Mouse (Mus musculus) cerebellum, adult 18-20 months (tissue): ENCODE measurements at regions not wholly inside any gene's neighbourhood (a gene's known extent, or its start where the extent isn't known, plus 50 kb on each side); places are given as distances from the start of the nearest gene placed in this dataset.
"Not testable (repeated sequence)": the region's sequence is repeated elsewhere in the genome, so short reads cannot be mapped to it uniquely, and the experiment has no call there.

Source experiments
- DNase-seq, 2 experiments: peaks; one replicate each; pipeline ENCODE4 v3.0.0; 2021

DNA sequence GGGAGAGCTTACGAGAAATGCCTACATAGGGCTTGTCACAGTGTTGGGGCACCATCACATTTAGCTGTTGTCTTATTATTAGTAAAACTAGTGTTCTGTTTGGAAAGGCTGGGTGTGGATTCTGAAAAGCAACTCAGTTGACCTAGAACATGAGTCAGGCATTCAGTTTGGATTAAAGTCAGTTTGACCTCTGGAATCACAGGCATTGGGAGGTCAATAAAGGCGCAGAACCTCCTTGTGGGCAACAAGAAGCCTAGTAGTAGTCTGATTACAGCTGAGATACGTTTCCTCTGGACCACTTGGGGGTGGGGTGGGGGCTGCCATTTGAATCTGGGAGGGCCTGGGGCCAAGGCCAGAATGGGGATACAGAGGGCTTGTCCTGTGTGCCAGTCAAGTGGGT, 52.1 kb upstream of the Map3k1 start:
- no peak for DNase-seq

DNA sequence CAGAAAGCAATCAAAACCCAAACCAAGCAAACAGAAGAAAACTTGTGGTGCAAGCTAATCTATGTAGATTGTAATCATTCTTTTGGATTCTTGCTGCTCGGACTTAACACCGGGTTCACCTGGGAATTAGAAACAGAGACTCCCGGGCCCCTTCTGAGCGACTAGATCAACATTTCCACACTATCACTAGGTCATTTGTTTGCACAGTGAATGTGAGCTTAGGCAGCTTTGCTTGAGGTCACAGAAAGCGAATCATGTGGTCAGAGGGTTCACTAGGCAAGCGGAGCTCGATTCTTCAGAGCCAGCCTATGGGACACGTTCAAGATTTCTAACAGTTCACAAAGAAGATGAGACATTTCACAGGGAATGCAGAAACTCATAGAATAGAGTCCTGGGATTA, 53.5 kb upstream of the Map3k1 start:
- no peak for DNase-seq

DNA sequence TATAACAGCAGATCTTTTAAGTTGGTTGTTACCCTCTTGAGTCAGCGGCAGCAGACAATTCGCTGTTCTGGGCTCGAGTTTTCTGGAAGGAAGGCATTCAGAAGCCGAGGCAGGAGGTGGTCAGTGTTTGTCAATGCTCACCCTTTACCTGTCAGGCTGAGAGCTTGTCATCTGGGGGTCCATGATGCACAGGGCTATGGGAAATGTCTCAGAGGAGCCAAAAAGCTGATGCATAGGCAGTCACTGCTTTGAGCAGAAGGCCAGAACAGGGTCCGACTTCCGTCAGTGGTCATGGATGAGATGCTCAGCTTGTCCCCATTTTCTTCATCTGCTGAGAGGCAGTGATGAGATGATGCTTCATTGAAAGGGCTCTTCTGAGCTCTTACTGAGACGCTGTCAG, 57.2 kb upstream of the Map3k1 start:
- DNase-seq: no peak

DNA sequence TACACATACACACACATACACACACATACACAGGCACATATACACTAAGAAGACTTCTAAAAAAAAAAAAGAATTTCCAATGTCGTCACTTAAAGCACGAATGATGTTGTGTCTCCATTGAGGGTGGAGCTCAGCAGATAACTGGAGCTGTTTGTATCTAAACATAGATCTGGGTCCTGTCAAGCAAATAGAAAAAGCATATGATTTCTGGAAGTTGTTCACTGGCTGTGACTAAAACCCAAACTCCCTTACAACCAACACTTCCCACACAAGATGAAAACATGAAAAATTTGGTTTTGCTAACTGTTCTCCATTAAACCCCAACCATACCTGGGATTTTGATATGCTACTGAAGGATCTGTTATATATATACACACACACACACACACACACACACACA, 58.5 kb upstream of the Map3k1 start:
- DNase-seq: no peak

DNA sequence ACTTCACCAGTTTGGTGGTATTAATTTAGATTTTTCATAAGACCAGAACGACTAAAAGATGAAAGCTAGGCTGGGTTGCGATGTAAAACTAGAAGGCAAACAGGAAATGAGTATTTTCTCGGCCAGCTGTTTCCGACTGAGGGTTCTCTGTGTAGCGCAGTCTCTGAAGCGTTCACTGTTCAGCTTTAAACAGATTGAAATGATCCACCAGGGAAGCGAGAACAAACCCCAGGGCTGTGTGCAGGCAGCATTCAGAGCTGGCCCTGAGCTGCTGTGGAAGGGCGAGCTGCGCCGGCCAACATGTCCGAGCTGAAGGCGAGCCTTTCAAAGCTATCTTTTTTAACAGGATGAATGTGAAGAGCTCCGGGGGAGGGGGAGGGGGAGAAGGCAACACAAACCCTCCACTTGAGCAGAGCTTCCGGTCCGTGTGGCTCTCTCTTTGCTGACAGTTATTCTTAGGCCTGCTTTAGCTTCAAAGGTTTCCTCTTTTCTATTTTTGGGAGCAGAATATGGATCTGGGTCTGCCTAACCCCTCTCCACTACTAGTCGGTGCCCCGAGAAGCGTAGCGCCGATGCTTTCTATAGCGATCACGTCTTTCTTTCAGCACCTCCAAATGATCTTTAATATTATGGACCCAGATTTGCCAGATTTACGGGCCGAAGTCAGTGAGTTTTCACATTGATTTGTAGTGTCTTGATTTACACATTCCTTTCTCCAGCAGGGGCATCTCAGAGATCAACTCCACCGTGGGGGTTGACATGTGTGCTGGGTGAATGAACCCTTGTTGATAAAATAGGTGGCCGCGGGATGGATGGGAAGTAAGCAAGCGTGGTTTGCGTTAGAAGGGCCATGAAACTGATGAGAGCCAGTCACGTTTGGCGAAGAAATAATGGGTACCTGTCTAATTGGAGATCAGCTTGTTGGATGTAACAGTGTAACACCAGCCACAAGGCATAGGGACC, 59.3 kb upstream of the Map3k1 start:
- DNase-seq: no peak

DNA sequence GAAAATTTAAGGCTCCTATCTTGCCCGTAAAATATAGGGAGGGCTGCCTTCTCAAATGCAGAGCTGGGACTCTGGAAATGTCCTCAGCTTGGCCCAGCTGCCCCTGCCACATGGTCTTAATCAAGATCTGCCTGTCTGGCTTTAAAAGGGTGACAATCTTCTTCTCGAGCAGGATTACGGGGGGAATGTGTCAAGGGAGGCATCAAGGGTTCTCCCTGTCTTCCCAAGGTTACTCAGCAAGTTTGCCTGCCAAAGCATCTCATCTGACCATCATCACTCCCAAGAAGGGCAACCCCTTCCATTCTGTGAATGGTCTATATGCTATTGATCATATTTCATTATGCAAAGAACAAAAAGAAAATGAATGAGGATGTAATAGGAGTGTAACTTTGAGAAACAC, 60.2 kb upstream of the Map3k1 start:
- DNase-seq: no peak

DNA sequence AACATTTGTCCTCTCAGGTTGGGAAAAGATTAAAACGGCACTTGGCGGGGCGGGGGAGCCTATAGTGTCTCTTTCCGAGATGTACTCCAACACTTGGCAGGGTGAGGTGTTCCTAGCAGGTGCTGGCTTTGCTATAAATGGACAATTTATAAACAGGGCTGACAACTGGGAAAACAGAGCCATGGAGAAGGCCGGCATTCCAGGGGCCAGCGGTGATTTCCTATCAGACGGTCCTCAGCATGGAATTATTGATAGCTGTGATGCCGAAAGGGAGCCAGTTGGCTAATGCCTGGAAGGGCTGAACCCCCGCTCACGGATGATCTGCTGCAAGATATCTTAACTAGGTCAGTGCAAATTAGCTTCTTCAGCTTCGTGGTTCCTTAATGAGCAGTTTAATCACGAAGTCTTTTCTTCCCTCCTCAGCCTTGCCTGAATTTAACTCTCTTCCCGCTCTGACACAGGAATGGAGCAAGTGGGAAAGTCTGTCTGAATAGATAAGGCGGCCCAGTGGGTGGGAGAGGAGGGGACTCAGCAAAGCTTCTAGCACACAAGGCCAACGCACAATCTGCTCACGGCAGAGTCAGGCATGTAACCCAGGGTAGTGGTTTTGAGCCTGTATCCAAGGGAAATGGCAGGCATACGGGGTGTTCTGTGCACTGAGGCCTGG, 61.1 kb upstream of the Map3k1 start:
- DNase-seq: peak; percentile 15 to 21

DNA sequence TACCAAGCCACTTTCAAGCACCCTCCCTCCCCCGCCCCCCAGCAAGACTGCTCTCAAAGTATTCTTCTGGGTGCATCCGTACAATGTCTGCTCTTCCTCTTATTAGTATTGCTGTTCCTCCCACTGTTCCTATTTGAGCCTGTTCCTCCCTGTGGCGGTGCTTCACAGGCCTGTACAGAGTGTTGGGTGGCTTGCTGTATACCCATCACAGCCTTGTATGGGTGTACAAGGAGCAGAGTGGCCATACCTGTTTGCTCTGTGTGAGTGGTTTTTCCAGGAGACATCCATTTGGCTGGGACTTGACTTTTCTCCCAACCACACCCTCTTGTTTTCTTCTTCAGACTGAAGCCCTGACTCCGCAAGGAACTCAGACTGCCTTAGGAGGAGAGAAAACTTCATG, 61.7 kb upstream of the Map3k1 start:
- no peak for DNase-seq

DNA sequence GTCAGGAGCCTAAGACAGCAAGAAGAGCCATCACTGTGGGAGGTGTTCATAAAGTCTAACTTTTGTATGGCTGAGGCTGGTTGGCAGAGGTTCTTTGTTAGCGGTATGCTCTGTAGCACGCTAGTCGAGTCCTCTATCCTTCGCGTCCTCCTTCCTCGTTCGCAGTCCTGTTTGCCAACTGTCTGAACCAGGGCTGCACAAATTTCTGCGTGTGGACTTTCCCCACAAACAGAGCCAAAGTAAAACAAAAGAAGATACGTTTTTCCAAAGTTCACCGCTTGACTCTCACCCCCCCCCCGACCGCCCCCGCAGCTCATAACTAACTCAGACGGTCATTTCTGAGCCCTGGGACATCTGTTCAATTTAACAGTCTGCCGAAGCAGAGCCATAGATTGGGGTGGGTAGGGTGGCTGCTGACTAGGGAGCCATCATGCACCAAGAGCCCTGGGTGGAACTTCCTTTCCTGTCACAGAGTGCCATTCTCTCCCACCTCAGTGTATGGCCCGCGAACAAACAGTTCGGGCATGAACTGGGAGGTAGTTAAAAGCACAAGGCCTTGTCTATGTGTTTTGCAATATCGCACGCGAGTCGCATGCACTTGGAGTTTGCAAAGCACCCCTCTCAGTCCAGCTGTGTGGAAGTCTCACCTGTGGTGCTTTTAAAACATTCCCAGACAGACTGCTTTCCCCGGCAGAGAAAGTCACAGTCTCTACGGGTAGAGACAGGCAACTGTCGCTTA, 63.0 kb upstream of the Map3k1 start:
- DNase-seq: no peak

DNA sequence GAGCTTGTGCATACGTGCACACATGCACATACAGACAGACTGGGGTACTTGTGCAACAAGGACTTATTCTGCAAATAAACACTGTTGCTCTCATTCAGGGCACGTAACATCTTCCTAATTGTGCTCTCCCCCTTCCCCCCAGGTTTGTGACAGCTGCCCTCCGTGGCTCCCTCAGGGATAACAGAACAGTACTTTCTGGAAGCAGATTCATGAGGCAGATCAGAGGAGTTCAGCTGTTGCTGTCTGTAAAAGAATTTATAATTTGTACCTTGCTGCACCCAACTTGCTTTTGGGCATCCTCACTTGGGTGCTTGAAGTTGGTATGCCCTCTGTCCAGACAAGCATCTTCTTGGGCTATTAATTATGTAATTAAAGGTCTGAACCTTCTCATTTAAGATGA, 65.5 kb upstream of the Map3k1 start:
- DNase-seq: no peak

DNA sequence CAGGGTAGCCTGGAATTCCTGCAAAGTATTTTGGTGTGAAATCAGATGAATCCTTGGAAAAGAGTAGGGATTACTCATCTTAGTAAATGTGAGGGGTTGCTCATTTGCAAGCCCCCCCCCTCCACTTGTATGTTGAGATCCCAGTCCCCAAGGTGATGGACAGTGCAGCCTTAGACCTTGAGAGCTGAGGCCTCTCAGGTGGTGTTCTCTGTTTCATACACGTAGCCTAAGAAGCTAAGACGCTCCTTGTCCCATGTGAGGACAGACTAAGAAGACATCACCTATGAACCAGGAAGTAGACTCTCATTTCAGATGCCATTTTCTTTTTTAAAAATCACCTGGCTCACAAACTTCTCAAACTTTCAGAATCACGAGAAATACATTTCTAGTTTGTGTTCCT, 67.6 kb upstream of the Map3k1 start:
- no peak for DNase-seq

DNA sequence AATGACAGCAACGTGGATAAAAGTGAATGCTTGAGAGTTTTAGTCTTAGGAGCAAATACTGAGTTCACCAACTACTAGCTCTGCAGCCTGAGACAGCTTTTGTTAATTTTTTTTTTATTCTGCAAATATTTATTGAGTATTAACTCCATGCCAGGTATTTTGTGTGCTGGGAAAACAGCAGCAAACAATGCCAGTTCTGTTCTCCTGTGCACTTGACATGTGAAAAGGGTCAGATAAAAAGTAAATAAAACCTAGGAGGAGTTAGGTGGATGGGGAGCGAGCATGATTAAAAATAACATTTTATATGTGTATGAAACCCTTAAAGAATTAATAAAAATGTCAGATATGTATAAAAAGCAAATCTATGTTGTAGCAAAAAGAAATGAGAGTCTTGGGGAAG, 68.1 kb upstream of the Map3k1 start:
- no peak for DNase-seq

DNA sequence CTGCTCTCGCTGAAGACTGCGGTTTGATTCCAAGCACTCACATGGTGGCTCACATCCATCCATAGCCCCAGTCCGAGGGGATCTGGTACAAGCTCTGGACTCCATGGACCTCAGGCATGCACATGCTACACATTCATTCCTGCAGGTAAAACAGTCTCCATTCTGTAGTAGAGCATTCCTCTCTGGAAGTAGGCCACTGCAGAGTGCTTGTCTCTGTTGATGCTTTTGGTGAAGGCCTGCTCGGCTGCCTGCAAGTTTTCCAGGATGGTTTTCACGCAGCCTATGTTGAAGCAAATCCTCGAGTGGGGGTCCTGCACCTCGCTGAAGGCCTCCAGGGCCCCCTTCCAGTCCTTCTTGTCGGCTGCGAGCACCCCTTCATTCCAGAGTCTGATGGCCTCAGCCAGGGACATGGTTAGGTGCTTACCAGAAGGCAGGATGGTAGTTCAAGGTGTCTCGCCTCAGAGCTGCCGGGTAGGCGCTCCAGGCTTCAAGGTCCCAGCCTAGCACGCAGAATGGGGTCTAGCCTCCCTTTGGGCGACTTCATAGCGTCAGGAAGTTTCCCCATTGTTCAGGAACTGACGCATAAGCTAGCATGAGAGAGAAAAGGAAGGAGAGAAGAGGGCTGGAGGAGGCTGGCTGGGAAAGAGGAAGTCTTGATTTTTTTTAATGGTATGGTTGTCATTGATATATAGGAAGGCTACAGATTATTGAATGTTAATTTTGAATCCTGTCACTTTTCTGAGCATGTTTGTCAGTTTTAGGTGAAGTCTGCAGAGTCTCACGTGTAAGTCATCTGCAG, 75.2 kb upstream of the Map3k1 start:
- not testable (repeated sequence) for DNase-seq

DNA sequence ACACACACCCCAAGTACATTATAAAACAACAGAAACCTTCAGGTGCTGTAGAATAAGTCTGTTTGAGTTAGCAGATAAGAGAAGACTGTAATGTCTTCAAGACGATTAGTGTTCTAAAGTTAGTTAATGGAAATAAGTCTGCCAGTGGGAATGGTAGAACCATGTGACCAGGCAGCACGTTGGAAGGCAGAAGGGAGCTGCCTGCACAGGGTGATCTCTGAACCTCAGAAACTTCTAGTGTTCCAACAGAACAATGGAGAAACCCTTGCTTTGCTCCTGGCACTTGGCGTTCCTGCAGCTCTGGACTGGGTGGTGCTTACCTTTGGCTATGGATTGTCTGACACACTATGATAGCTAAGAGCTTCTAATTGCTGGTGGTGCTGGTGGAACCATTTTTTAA, 82.0 kb upstream of the Map3k1 start:
- no peak for DNase-seq

DNA sequence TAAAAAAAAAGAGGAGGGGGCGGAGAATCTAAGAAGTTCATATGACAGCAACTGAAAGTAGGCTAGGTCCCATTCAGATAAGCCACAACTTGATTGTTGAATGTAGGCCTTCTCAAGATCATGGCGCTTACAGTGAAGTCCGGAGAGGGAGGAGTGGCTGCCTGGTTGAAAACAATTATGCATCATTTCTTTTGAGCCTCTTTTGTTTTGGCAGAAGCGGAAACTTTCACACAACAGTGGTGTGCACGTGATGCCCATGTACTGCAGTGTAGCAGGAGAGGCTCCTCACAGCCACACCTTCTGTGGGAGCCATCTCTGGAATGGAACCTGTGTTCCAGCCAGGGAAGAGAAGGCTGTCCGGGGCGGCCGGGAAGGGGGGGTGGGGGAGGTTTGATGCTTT, 83.3 kb upstream of the Map3k1 start:
- no peak for DNase-seq

DNA sequence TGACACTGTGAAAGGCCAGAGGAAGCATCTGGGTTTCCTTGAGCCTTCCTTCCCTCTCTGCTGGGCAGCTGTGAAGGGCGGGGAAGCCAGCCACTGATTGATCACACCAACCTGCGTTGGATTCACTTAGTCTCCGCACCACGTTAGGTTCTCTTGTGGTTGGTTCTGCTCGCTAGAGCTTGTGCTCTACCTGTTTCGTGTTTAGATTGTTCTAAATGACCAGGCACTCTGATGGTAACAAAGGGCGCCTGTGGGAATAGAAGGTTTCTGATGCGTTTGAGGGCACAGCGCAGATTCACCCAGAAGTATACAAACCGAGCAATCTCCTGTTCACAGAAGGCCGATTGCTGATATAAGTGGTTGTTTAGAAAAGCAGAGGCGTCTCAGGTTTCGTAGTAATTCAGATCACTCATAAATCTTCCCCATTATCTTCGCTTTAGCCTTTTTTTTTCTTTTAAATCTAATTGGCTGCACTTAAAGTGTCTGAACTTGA, 84.5 kb upstream of the Map3k1 start:
- no peak for DNase-seq

DNA sequence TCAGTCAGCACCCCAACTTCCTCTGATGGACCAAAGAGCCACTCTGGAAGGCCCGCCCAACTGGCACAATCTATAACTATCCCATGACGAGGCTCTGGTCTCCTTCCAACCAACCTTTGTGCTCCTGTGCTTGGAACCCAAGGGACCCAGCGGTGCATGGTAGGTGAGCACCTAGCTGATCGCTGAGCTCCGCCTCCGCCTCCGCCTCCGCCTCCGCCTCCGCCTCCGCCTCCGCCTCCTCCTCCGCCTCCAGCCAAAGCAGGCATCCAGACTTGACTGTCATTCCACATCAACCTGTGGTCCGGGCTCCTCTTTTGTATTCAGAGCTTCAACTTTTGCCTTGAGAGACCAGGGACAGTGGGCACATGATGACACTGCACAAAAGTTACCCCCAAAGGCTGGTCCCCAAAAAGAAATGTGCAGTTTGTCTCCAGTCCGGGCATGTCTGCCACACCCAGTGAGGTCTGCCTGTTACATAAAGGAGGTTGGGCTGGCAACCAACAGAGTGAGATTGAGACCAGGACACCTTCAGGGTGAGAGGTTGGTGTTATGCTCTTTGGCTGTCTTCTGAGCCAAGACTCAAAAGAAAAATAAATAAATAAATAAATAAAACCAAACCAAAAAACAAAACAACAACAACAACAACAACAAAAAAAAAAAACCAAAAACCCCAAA, 86.1 kb upstream of the Map3k1 start:
- DNase-seq: no peak

DNA sequence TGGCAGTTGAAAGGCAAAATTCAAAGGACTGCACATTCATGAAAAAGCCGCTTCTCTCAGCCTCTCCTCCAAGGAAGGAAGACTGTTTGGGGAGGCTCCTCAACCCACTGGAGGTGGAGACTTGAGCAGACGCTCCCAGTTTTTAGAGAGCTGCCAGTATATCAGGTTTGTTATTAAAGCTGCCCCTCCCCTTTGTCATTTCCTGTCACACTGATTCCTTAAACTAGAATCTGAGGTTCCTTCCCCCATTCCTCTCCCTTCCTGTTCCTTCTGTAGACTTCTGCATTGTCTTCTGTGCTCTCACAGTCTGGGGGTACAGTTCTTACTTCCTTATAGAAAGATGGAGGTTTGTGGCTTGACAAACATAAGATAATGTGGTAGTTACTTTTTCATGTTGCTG, 87.5 kb upstream of the Map3k1 start:
- DNase-seq: no peak

DNA sequence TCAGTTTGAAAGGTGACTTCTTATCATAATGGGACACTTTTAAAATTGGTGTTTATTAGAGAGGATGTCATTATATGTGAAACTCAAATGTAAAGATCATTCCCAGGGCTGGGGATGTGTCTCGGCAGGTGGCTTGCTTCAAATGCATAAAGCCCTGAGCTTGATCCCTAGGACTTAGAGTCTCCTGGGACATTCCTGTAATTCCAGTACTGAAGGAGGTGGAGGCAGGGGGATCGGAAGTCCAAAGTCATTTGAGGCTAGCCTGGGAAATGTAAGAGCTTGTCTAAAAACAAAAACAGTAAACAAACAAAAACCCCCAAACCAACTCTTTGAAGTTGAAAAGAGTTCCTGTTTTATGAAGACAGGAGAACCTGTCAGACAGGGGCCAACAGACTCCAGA, 94.6 kb upstream of the Map3k1 start:
- DNase-seq: no peak

DNA sequence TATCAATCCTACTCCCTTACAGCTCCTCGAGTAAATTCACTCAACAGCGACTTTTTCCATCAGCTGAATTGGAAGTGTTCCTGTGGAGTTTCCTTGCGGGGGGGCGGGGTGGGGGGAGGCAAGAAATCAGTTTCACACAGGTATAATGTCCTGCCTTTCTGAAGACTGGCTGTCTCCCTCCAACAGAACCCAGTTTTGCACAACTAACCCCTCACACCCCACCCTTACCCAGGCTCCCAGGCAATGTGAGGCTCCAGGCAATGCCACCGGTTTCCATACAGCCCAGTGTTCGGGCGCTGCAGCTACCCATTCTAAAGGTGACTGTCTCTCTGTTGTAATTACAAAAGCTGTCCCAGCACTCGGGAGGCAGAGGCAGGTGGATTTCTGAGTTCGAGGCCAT, 95.1 kb upstream of the Map3k1 start:
- no peak for DNase-seq

DNA sequence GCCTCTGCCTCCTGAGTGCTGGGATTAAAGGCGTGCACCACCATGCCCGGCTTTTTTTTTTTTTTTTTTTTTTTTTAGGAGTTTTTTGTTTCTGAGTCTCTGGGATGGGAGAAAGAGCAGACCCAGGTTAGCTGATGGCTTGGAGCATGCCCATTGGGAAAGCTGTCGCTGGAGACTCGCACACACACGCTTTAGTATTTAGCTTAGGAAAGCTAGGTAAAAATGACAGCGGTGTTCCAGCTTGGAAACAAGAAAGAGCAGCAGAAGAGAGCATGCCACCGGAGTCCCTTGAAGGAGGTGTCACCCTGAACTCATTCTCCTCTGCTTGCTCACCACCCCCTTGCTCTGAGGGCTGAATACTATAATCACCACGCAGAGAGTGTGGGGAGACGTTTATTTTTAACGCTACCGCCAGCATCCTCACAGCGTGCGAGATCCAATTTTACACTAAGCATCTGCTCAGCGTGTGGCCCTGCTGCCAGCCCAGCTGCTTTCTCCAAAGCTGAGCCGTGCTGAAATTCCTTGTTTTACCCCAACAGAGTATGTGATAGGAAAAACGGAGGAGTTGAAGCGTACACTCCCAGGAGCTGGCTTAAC, 95.9 kb upstream of the Map3k1 start:
- peak; percentile 56 to 65 for DNase-seq

DNA sequence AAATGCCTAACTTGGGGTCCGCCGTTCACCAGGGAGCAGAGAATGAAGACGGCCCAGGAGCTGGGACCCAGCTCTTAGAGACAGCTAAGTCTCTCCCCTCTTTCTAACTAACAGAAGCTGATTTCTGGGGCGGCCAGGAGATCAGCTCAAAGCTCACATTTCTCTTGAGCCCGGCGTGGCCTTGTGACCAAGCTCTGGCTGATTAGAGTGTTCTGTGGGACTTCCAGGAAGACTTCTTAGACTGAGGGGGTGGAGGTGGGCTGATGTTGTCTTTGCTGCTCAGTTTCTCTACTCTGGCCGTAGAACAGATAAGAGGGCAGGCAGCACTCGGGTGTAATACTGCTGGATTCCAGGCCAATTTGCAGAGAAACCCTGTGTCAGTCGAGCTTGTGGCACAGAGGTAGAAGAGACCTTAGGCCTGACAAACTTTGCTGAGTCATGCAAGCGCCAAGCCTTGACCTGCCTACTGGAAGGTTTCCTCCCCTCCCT, 96.5 kb upstream of the Map3k1 start:
- no peak for DNase-seq
